Mouse (Mus musculus) ES-E14 (cell line): ENCODE data around the gene Tcstv3. TPM values are rescaled to one million over a fixed set of nuclear protein-coding genes. Genes with fewer than 3 reads are reported as not detected.

Experiments used
- DNase-seq: peaks from one replicate; pipeline ENCODE4 v3.0.0-alpha.2; 2013; ENCODE audit warnings: low read depth, low spot score
- H3K27ac ChIP-seq: 2 replicates; pipeline ENCODE4 v1.5.1; 2012; ENCODE audit warnings: low read depth, mild to moderate bottlenecking, low read length, moderate library complexity, mixed read lengths; ENCODE audit not compliant: poor library complexity, insufficient read depth, severe bottlenecking
- H3K36me3 ChIP-seq: 2 replicates; pipeline ENCODE4 v1.6.1; 2012; ENCODE audit warnings: mild to moderate bottlenecking, low read length, moderate library complexity, mixed read lengths; ENCODE audit not compliant: control insufficient read depth, poor library complexity, insufficient read depth, severe bottlenecking
- H3K4me1 ChIP-seq, 2 experiments: fragments of 150-350 bp in 1 of 2; sonication (generic) in 1 of 2; 2 replicates each; pipeline ENCODE4 v1.6.1; 2012; ENCODE audit warnings: low read length in 2 of 2, mild to moderate bottlenecking in 1 of 2, mixed read lengths in 1 of 2; ENCODE audit not compliant: control insufficient read depth in 2 of 2, insufficient read depth in 2 of 2, poor library complexity in 1 of 2
- H3K4me3 ChIP-seq, 2 experiments: fragments of 150-350 bp in 1 of 2; sonication (generic) in 1 of 2; 2 replicates each; pipeline ENCODE4 v1.5.1; 2012; ENCODE audit warnings: low read length in 2 of 2, low read depth in 1 of 2, mild to moderate bottlenecking in 1 of 2, mixed read lengths in 1 of 2; ENCODE audit not compliant: insufficient read depth in 1 of 2, poor library complexity in 1 of 2, severe bottlenecking in 1 of 2
- H3K9ac ChIP-seq: 2 replicates; pipeline ENCODE4 v1.6.1; 2012; ENCODE audit warnings: low read depth, mild to moderate bottlenecking, low read length, mixed read lengths; ENCODE audit not compliant: poor library complexity, insufficient read depth, severe bottlenecking
- H3K9me3 ChIP-seq: fragments of 150-350 bp; sonication (generic); 2 replicates; pipeline ENCODE4 v1.6.1; 2012; ENCODE audit warnings: low read depth, mild to moderate bottlenecking, low read length; ENCODE audit not compliant: control insufficient read depth, insufficient read depth
- CHD2 ChIP-seq: IDR thresholded peaks from 2 replicates; pipeline ENCODE4 v1.6.1; 2014; ENCODE audit warnings: mild to moderate bottlenecking, low read depth, low read length, inconsistent platforms
- HCFC1 ChIP-seq: IDR thresholded peaks from 2 replicates; pipeline ENCODE4 v1.6.1; 2012; ENCODE audit warnings: low read length, inconsistent platforms, borderline replicate concordance; ENCODE audit not compliant: insufficient read depth
- MAFK ChIP-seq: IDR thresholded peaks from 2 replicates; pipeline ENCODE4 v1.6.1; 2014; ENCODE audit warnings: mild to moderate bottlenecking, low read depth, low read length, inconsistent platforms; ENCODE audit not compliant: insufficient read depth
- ZC3H11A ChIP-seq: IDR thresholded peaks from 2 replicates; pipeline ENCODE4 v1.6.1; 2012; ENCODE audit warnings: low read depth, mild to moderate bottlenecking, inconsistent platforms, low read length, borderline replicate concordance
- ZNF384 ChIP-seq: IDR thresholded peaks from 2 replicates; pipeline ENCODE4 v1.6.1; 2012; ENCODE audit warnings: low read depth, low read length, inconsistent platforms
- in situ Hi-C, 2 experiments: fragments of 600-800 bp; cut with MboI; formaldehyde crosslinking; loops; one replicate each; pipeline ENCODE4 v1.15.1; 2025; ENCODE audit warnings: low sequenced_read_pairs in 2 of 2, inconsistent platforms in 1 of 2; ENCODE audit not compliant: unreplicated experiment in 2 of 2
- total RNA-seq: library from RNA; depleted of rRNA; stranded (reverse); fragments of 300-350 nt; gene quantifications from 2 replicates; pipeline ENCODE4 v1.2.3, GENCODE M21; 2012; rRNA removed

Gene Tcstv3
- total RNA-seq, 1 experiment, result 8.7 TPM

DNA sequence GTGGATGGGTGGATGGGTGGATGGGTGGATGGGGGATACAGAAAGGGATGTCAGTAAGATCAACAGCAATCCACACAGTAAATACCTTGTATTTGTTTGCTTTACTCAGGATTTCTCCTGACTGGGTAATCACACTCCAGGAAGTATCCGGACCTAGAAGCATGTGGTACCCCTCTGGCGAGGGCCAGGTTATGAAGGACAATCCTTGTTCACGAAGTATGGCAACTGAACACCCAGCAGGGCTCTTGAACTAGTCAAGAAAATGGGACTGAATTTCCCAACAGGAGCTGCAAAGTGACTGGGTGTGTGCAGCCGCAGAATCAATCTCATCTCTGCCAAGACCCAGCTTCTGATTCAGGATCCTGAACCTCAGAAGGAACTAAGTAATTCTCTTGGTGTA is 15.8 kb upstream of the Tcstv3 start:
- Histone ChIP-seq H3K9ac (no peak overlapping the region), H3K27ac (no peak overlapping the region), H3K4me3 (no peak overlapping the region), H3K36me3 (no peaks in the 10 kb centered on the region), H3K9me3 (no peaks in the 10 kb centered on the region), H3K4me1 (no peaks in the 10 kb centered on the region)
- in situ Hi-C loops, result no loop called here
- no peak for DNase-seq
- no peak for TF ChIP-seq HCFC1
- no peak for TF ChIP-seq ZNF384
- no peak for TF ChIP-seq MAFK
- TF ChIP-seq CHD2, result no peak
- no peak for TF ChIP-seq ZC3H11A

DNA sequence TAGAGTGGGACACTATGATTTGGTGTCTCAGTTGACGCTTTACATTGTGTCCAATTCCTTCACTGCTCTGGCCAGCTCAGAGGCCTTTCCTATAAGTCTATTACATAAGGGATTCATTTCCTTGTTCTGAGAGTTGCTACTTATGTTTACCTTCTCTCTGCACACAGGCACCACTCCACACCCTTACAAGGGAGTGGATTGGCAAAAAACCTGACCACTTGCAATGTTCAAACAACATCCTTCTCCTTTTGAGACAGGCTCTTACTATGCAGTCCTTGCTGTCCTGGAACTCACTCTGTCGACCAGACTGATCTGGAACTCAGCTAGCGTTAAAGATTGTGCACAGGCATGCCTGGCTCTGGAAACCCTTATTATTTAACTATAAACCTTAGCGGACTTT is 5.9 kb upstream of the Tcstv3 start:
- H3K9me3 ChIP-seq, result no peaks in the 10 kb centered on the region
- no peak overlapping the region for H3K27ac ChIP-seq
- TF ChIP-seq ZC3H11A (no peak), HCFC1 (no peak), ZNF384 (no peak), MAFK (no peak), CHD2 (no peak)
- no peak overlapping the region for H3K9ac ChIP-seq
- H3K36me3 ChIP-seq, result no peaks in the 10 kb centered on the region
- in situ Hi-C loops, result no loop called here
- no peak overlapping the region for H3K4me3 ChIP-seq
- no peaks in the 10 kb centered on the region for H3K4me1 ChIP-seq
- no peak for DNase-seq

DNA sequence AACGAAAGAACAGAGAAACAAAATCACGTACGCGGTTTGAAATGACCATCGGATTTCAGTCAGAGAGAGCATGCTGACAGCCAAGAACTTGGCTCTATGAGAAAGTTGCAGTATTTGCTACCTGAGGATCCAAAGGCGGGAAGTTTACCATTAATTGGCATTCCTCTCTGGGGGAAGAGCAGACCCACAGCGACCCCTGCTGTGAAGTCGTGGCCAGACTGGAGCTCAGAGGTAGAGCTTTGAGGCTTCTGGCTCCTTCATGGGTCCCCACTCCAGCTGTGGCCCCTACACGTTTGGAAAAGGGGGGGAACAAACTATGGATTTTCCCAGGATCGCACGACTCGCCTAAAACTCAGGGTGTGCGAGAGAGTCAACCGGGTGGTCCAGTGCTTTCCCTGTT is 3.1 kb upstream of the Tcstv3 start:
- TF ChIP-seq CHD2, result no peak
- TF ChIP-seq MAFK, result no peak
- no peak for TF ChIP-seq ZNF384
- no peak for TF ChIP-seq HCFC1
- no peak; the same call in 1 of the 2 replicates for TF ChIP-seq ZC3H11A
- Histone ChIP-seq H3K4me3 (no peak overlapping the region), H3K36me3 (no peaks in the 10 kb centered on the region), H3K9me3 (no peaks in the 10 kb centered on the region), H3K27ac (no peak overlapping the region), H3K4me1 (no peaks in the 10 kb centered on the region), H3K9ac (no peak overlapping the region)
- DNase-seq, result peak; percentile 46
- in situ Hi-C loops, result no loop called here

DNA sequence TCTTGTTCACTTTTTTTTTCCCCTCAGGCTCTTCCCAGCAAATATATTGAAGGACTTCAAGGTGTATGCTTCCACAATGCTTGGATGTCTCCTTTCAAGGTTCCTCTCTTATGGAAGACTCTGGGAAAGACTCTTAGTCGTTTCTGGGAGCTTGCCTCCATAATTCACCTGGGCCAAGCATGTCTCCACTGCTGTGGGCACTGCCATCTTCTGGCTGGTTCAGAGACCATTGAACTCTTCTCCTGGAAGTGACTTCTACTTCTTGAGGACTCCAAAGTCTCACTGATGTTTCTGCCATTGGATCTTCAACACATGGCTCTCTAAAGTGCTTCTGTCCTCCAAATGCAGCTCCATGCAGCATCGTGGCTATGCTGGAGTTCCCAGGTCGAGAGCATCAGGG is 3.5 kb downstream of the Tcstv3 start:
- in situ Hi-C loops, result no loop called here
- no peaks in the 10 kb centered on the region for H3K36me3 ChIP-seq

DNA sequence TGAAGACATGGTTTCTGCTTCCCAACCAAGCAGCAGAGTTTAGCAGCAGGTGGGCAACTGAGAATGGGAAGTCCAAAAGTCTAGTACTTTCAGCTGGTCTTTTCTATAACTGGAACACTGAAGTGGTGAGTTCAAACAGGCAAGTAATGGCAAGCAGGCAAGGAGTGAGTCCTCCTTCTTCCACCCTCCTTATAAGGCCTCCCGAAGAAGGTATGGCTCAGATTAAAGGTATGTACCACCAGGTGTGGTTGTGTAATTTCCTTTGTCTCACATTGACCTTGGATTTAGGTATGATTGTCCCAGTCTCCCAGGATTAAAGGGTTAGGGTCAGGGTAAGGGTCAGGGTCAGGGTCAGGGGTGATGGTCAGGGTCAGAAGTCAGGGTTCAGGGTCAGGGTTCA is 4.0 kb downstream of the Tcstv3 start:
- DNase-seq, result no peak
- no peak overlapping the region for H3K4me3 ChIP-seq
- no peaks in the 10 kb centered on the region for H3K4me1 ChIP-seq
- TF ChIP-seq CHD2, result no peak
- TF ChIP-seq ZNF384, result no peak
- TF ChIP-seq ZC3H11A, result no peak
- no peak for TF ChIP-seq HCFC1
- no peak for TF ChIP-seq MAFK
- H3K9ac ChIP-seq, result no peak overlapping the region
- no peaks in the 10 kb centered on the region for H3K9me3 ChIP-seq
- no peaks in the 10 kb centered on the region for H3K36me3 ChIP-seq
- H3K27ac ChIP-seq, result no peak overlapping the region
- in situ Hi-C loops, result no loop called here

More for the DNA sequence above, 3.5 kb downstream of the Tcstv3 start:
- Histone ChIP-seq H3K4me3 (no peak overlapping the region), H3K9ac (no peak overlapping the region), H3K4me1 (no peaks in the 10 kb centered on the region), H3K27ac (no peak overlapping the region), H3K9me3 (no peaks in the 10 kb centered on the region)
- TF ChIP-seq ZNF384, result no peak
- no peak for TF ChIP-seq MAFK
- TF ChIP-seq ZC3H11A, result no peak
- no peak for TF ChIP-seq HCFC1
- TF ChIP-seq CHD2, result no peak
- no peak for DNase-seq

Other genes starting within 250 kb of the Tcstv3 start
- gene Gm20767, start 176.6 kb upstream of the Tcstv3 start, total RNA-seq, result 46.3 and 59.5 TPM in 2 replicates
- 26.5 and 26.9 TPM in 2 replicates for gene Gm21818, start 144.4 kb upstream of the Tcstv3 start, total RNA-seq
- gene Gm21762, start 100.9 kb upstream of the Tcstv3 start, total RNA-seq, result 0.74 TPM in 1 of 2 replicates, not detected in the other
- 0.49 TPM in 1 of 2 replicates, not detected in the other for gene Gm21731, start 77.8 kb upstream of the Tcstv3 start, total RNA-seq
- 3.3 and 4.1 TPM in 2 replicates for gene AF067061, start 53.8 kb upstream of the Tcstv3 start, total RNA-seq
- gene BC147527, start 16.5 kb upstream of the Tcstv3 start, total RNA-seq, result 4.8 and 5.3 TPM in 2 replicates